Mouse (Mus musculus): ENCODE results near the gene Basp1.

DNA sequence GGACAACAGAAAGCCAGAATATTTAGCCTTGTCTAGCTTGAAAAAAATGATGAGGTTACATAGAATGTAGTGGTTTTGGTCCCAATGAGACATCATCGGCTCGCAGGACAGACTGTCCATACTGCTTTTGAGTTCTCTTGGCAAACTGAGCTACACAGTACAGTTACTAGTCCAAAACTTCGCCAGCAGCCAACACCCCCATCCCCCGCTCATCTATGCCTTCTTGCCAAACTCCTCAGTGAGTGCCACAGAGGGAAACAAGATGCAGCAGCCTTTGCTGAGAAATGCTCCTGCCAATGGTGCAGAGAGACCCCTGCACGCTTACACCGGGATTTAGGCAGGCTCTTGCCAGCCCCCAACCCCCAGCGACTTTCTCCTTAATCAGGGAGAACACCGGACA, 34.9 kb downstream of the Basp1 start:
- no peak for TF ChIP-seq CTCF (IDR thresholded peaks at IDR 0.05; ENCODE audit: low read depth)
- no peak for TF ChIP-seq EP300 (IDR thresholded peaks at IDR 0.05; ENCODE audit: low read depth)
